Mouse (Mus musculus): ENCODE measurements around the gene Tmprss13. TPM values are rescaled to one million over a fixed set of nuclear protein-coding genes. Genes with fewer than 3 reads are reported as not detected.

The Tmprss13 gene
- polyA plus RNA-seq, 1 experiment from 2014 or later = not detected

DNA sequence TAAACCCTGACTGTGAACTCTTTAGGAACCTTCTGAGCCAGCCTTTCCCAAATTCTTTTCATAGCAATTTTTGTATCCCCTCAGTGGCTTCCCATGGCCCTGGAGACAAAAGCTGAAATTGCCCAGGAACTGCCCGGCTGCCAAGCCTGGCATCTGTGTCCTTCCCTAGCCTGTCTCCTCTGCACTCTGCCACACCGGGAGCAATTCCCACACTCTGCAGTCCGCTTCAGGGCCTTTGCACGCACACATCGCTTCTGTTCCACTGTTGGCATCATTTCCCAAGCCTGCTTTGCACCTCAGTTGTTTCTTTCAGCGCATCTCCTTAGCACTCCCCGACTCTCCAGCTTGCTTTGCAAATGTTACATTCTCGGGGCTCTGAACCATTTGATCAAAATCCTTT lies 48.8 kb downstream of the Tmprss13 start:
- in situ Hi-C loops (cut with MboI; ENCODE audit: low pct_unique_long_range_greater_than_20kb) = no loop called here
- ATAC-seq (no peak), DNase-seq (ENCODE audit: low read depth, low spot score) (no peak)
- ChIA-PET POLR2A (no interaction called here), CTCF (no interaction called here)
- peaks cover 36% of the 10 kb centered on the region for H3K27me3 ChIP-seq
- TF ChIP-seq CTCF (IDR thresholded peaks at IDR 0.05) = no peak

- ChIA-PET CTCF (no interaction called here), POLR2A (no interaction called here)
- DNase-seq (ENCODE audit: low read depth, low spot score) (no peak), ATAC-seq (no peak)
- in situ Hi-C loops (cut with MboI; ENCODE audit: low pct_unique_long_range_greater_than_20kb) = no loop called here
- no peak for TF ChIP-seq CTCF (IDR thresholded peaks at IDR 0.05)
- peaks cover 33% of the 10 kb centered on the region for H3K27me3 ChIP-seq
Observed at GRCm38 (mm10) chr9:45368341-45368901, 49.5 kb downstream of the Tmprss13 start.

DNA sequence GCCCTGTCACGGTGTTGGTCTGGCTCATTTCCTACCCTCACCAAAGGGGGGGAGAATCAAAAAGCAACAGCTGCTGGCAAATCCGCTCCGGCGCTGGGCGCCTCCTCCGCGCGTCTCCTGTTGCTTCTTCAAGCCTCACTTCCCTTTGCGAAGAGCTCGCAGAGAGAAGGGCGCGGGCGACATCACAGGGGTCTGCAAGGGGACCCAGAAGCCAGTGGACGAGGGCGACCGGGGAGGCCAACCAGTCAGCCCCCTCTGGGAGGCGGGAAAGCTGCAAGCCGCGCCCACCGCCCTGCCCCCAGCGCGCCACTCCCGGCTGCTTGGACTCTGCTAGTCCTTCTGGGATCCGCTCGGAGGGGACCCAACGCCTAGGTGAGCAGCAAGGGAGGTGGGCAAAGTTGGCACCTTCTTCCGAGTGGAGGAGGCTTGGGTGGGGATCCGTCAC lies 51.2 kb downstream of the Tmprss13 start, which contains the start of gene Fxyd6:
Fxyd6 (plus strand) TSS at position 69 of the 445 bp plus-strand sequence.
- H3K27me3 ChIP-seq = peaks cover 28% of the 10 kb centered on the region
- CTCF ChIA-PET = no interaction called here
- no peak for ATAC-seq
- DNase-seq (ENCODE audit: low read depth, low spot score) = no peak
- TF ChIP-seq CTCF (IDR thresholded peaks at IDR 0.05) = no peak
- POLR2A ChIA-PET = no interaction called here
- in situ Hi-C loops (cut with MboI; ENCODE audit: low pct_unique_long_range_greater_than_20kb) = no loop called here

DNA sequence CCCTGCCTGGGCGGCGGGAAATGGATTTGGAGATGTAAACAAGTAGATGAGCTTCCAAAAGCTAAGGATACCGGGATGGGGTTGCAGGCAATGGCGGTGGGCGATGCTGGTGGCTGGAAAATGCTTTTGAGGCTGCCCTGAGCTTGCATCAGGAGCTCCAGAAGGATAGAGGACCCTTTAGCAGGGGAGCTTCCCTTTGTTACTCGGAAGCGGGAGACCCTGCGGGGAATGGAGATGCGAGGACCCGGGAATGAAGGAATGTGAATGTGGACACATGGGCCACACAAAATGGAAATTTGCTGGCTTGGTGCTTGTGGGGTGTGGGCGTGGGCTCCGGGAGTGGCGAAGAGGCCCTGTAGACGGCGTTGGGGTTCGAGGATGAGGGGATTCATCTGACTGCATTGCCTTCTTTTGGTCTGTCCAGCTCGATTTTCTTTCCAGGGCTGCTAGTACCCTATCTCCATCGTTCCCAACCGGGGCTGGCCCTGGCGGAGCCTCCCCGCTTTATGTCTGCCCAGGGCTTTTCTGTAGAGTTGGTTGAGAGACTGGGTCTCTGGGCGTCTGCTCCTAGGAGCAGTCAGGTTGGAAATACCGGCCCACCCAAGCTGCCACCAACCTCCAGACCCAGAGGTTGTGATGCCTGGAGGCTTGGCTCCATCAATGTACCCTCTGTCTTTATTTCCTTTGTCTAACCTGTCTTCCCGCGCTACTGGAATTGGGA lies 51.9 kb downstream of the Tmprss13 start:
- TF ChIP-seq CTCF (IDR thresholded peaks at IDR 0.05) = no peak
- DNase-seq (ENCODE audit: low read depth, low spot score) (no peak), ATAC-seq (no peak)
- peaks cover 28% of the 10 kb centered on the region for H3K27me3 ChIP-seq
- ChIA-PET POLR2A (no interaction called here), CTCF (no interaction called here)
- in situ Hi-C loops (cut with MboI; ENCODE audit: low pct_unique_long_range_greater_than_20kb) = no loop called here

DNA sequence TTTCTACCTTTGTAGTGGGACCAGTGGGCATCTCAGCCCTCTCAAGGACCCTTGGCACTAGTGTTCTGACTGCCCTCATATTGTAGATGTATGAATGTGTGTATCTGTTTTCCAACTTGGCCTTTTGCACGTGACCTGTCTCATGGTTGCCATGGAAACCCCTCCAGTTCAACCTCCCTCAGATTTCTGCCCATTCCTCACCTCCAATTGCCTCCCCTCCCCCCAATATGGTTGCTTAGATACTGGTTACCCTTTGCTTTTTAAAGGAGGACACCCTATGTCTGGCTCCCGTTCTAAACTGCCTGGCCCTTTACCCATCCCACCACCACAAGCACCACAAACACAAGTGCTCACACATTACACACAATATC lies 52.4 kb downstream of the Tmprss13 start:
- in situ Hi-C loops (cut with MboI; ENCODE audit: low pct_unique_long_range_greater_than_20kb) = no loop called here
- CTCF ChIA-PET = no interaction called here
- no peak for ATAC-seq
- no peak for TF ChIP-seq CTCF (IDR thresholded peaks at IDR 0.05)
- DNase-seq (ENCODE audit: low read depth, low spot score) = no peak
- POLR2A ChIA-PET = no interaction called here
- peaks cover 28% of the 10 kb centered on the region for H3K27me3 ChIP-seq

- ATAC-seq (no peak), DNase-seq (ENCODE audit: low read depth, low spot score) (no peak)
- in situ Hi-C loops (cut with MboI; ENCODE audit: low pct_unique_long_range_greater_than_20kb) = no loop called here
- peaks cover 31% of the 10 kb centered on the region for H3K27me3 ChIP-seq
- POLR2A ChIA-PET = no interaction called here
- TF ChIP-seq CTCF (IDR thresholded peaks at IDR 0.05) = no peak
- CTCF ChIA-PET = no interaction called here
Observed at GRCm38 (mm10) chr9:45373896-45374295, 55.0 kb downstream of the Tmprss13 start.

- POLR2A ChIA-PET = no interaction called here
- in situ Hi-C loops (cut with MboI; ENCODE audit: low pct_unique_long_range_greater_than_20kb) = no loop called here
- H3K27me3 ChIP-seq = peaks cover 37% of the 10 kb centered on the region
- no peak for ATAC-seq
- TF ChIP-seq CTCF (IDR thresholded peaks at IDR 0.05) = no peak
- DNase-seq (ENCODE audit: low read depth, low spot score) = no peak
- CTCF ChIA-PET = interaction anchor here (0.6 kb wide), 1 partner anchor 13 kb away, joined by 3 read pairs; no protein-coding TSS in a partner anchor
Observed at GRCm38 (mm10) chr9:45374988-45375502, 56.1 kb downstream of the Tmprss13 start.

DNA sequence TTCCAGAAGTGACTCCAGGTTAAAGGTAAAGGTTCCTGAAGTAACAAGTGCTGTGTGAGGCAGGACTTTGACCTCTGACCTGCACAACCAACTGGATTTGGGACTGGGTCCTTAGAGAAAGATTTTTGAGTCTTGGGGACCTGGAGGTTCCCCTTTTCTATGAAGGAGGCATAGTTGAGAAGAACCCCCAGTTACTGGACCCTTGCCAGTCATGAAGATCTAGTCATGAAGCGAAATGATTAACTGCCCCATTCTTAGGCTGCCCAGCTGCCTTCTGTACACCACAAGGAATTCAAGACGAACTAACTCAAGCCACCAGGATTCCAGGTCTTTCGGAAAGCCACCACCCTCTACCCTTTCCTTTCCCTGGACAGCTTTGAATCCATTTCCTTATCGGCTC lies 57.5 kb downstream of the Tmprss13 start:
- ChIA-PET POLR2A (no interaction called here), CTCF (interaction anchor here (1.1 kb wide), 1 partner anchor 10 kb away, joined by 3 read pairs; no protein-coding TSS in a partner anchor)
- in situ Hi-C loops (cut with MboI; ENCODE audit: low pct_unique_long_range_greater_than_20kb) = no loop called here
- no peak for TF ChIP-seq CTCF (IDR thresholded peaks at IDR 0.05)
- ATAC-seq = no peak
- peaks cover 36% of the 10 kb centered on the region for H3K27me3 ChIP-seq
- no peak for DNase-seq (ENCODE audit: low read depth, low spot score)

- no peak for ATAC-seq
- no peak for TF ChIP-seq CTCF (IDR thresholded peaks at IDR 0.05)
- ChIA-PET POLR2A (no interaction called here), CTCF (no interaction called here)
- peaks cover 41% of the 10 kb centered on the region for H3K27me3 ChIP-seq
- DNase-seq (ENCODE audit: low read depth, low spot score) = no peak
- in situ Hi-C loops (cut with MboI; ENCODE audit: low pct_unique_long_range_greater_than_20kb) = no loop called here
Observed at GRCm38 (mm10) chr9:45376883-45377282, 58.0 kb downstream of the Tmprss13 start.

DNA sequence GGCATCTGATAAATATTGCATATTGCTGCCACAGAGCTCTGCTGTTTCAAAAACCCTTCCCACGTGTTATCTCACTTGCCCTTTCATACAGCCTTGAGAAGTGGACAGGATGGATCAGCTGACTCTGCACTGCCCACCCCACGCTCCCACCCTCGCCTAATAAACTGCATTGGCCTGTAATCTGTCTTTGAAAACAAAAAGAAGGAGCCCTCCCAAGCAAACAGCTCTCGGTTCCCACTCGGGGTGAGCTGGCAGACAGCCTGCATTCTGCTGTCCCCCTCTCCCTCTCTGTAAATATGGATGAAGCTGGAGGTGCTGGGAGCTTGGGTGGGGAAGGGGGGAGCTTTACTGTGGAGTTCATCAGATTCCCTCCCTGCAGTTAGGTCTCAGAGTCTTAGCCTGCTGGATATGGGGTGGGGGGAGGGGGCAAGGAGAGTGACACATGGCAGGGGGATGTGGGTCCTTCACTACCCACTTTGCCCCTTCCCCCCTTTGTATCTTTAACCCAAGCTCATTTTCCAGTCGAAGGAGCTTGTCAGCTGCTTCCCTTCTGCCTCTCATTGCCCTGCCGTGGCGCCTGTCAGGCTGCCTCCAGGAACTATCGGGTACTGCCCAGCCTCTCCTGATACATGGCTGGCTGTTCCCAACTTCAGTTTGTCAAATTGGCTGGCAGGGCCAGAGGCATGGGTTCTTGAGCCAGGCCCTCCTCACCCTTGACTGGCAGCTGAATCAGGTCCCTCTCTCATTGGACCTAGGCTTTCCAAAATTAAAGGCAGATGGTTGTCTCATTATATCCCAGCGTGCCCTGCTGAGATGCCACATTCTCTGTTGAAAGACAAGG lies 61.7 kb downstream of the Tmprss13 start:
- ATAC-seq = no peak
- peaks cover 60% of the 10 kb centered on the region for H3K27me3 ChIP-seq
- in situ Hi-C loops (cut with MboI; ENCODE audit: low pct_unique_long_range_greater_than_20kb) = loop anchor here (5.0 kb wide), 1 partner anchor 78 kb away; no protein-coding TSS in a partner anchor
- DNase-seq (ENCODE audit: low read depth, low spot score) = no peak
- CTCF ChIA-PET = interaction anchor here (1.3 kb wide), 1 partner anchor 8 kb away, joined by 3 read pairs; no protein-coding TSS in a partner anchor
- POLR2A ChIA-PET = no interaction called here
- TF ChIP-seq CTCF (IDR thresholded peaks at IDR 0.05) = no peak

All from Patski (cell line).